Mouse (Mus musculus) bone marrow macrophage, adult 2 months (primary cell): ENCODE measurements around the gene 9530068E07Rik.

Experiments used
- CTCF ChIP-seq: IDR thresholded peaks from 2 replicates; pipeline ENCODE4 v1.5.1; 2012; ENCODE audit warnings: low read depth, mild to moderate bottlenecking, low read length, moderate library complexity
- POLR2A ChIP-seq: IDR thresholded peaks from 2 replicates; pipeline ENCODE4 v1.6.1; 2012; ENCODE audit warnings: mild to moderate bottlenecking, low read depth, low read length, borderline replicate concordance

GRCm38 (mm10) chr11:52360471-52361277, 35.6 kb upstream of the 9530068E07Rik start, which contains the start of gene Vdac1:
- no peak for TF ChIP-seq CTCF
- TF ChIP-seq POLR2A: no peak
